Mouse (Mus musculus): Measurements from ENCODE around the gene Hrc.

Gene Hrc

GRCm38 (mm10) chr7:45335056-45335455 is at the start of gene Hrc:
Gene Hrc, plus strand, starts transcription at chr7:45335290.
- DNase-seq (ENCODE audit: low spot score in 2 of 2), result no peak

GRCm38 (mm10) chr7:45286486-45286885 is 48.6 kb upstream of the Hrc start:
- DNase-seq (ENCODE audit: low spot score in 2 of 2), result no peak

- DNase-seq (ENCODE audit: low spot score in 2 of 2), result no peak
These were observed 38.5 kb upstream of the Hrc start for GRCm38 (mm10) chr7:45296626-45297025.

- no peak for DNase-seq (ENCODE audit: low spot score in 2 of 2)
These were observed 37.5 kb upstream of the Hrc start for GRCm38 (mm10) chr7:45297563-45297962.

GRCm38 (mm10) chr7:45299752-45300151 is 35.3 kb upstream of the Hrc start:
- peak; percentile 41 to 44 for DNase-seq (ENCODE audit: low spot score in 2 of 2)

- peak; percentile 54 to 65 for DNase-seq (ENCODE audit: low spot score in 2 of 2)
These were observed 34.8 kb upstream of the Hrc start for GRCm38 (mm10) chr7:45300270-45300669.

- DNase-seq (ENCODE audit: low spot score in 2 of 2), result no peak
These were observed 32.5 kb upstream of the Hrc start for GRCm38 (mm10) chr7:45302626-45303025.

- no peak for DNase-seq (ENCODE audit: low spot score in 2 of 2)
These were observed 30.2 kb upstream of the Hrc start for GRCm38 (mm10) chr7:45304869-45305268.

GRCm38 (mm10) chr7:45305275-45305674 is 29.8 kb upstream of the Hrc start:
- DNase-seq (ENCODE audit: low spot score in 2 of 2), result peak in 1 of 2 experiments; percentile 48

GRCm38 (mm10) chr7:45308551-45309240 is 26.4 kb upstream of the Hrc start:
- no peak for DNase-seq (ENCODE audit: low spot score in 2 of 2)

- peak in 1 of 2 experiments; percentile 40 for DNase-seq (ENCODE audit: low spot score in 2 of 2)
These were observed 25.6 kb upstream of the Hrc start for GRCm38 (mm10) chr7:45309455-45309854.

- DNase-seq (ENCODE audit: low spot score in 2 of 2), result no peak
These were observed 23.1 kb upstream of the Hrc start for GRCm38 (mm10) chr7:45312023-45312422.

GRCm38 (mm10) chr7:45312686-45313453 is 22.2 kb upstream of the Hrc start:
- no peak for DNase-seq (ENCODE audit: low spot score in 2 of 2)

GRCm38 (mm10) chr7:45313495-45313894 is 21.6 kb upstream of the Hrc start:
- no peak for DNase-seq (ENCODE audit: low spot score in 2 of 2)

GRCm38 (mm10) chr7:45315182-45315701 is 19.8 kb upstream of the Hrc start:
- DNase-seq (ENCODE audit: low spot score in 2 of 2), result no peak

- no peak for DNase-seq (ENCODE audit: low spot score in 2 of 2)
These were observed 18.6 kb upstream of the Hrc start for GRCm38 (mm10) chr7:45316536-45316935.

GRCm38 (mm10) chr7:45322245-45322644 is 12.8 kb upstream of the Hrc start:
- no peak for DNase-seq (ENCODE audit: low spot score in 2 of 2)

- DNase-seq (ENCODE audit: low spot score in 2 of 2), result no peak
These were observed 12.0 kb upstream of the Hrc start for GRCm38 (mm10) chr7:45323069-45323468.

- no peak for DNase-seq (ENCODE audit: low spot score in 2 of 2)
These were observed 9.3 kb upstream of the Hrc start for GRCm38 (mm10) chr7:45325800-45326199.

- no peak for DNase-seq (ENCODE audit: low spot score in 2 of 2)
These were observed 6.1 kb upstream of the Hrc start for GRCm38 (mm10) chr7:45328841-45329475.

- no peak for DNase-seq (ENCODE audit: low spot score in 2 of 2)
These were observed 3.6 kb upstream of the Hrc start for GRCm38 (mm10) chr7:45331502-45331901.

- DNase-seq (ENCODE audit: low spot score in 2 of 2), result peak; percentile 49 to 61
These were observed 2.2 kb upstream of the Hrc start for GRCm38 (mm10) chr7:45332685-45333425.

Measured in urinary bladder, postnatal 36 days (tissue).